Mouse (Mus musculus) lung, embryonic 14.5 days (tissue): ENCODE data around the gene Col25a1. TPM values are rescaled to one million over a fixed set of nuclear protein-coding genes. Genes with fewer than 3 reads are reported as not detected.
A peak's percentile ranks its signal among the peaks of the same experiment; 100 is the strongest.

ENCODE experiments used
- ATAC-seq: fragments of 200-750 bp; cut with Nextera tagmentation; 2 replicates; pipeline ENCODE4 v1.8.0; 2017; ENCODE audit warnings: mild to moderate bottlenecking, moderate TSS enrichment, moderate library complexity; ENCODE audit not compliant: insufficient read depth
- DNase-seq: peaks from one replicate; pipeline ENCODE4 v3.0.0-alpha.2; 2015
- H3K27ac ChIP-seq: fragments of 300-500 bp; sonication (generic); 2 replicates; pipeline ENCODE4 v1.5.1; 2014; ENCODE audit warnings: low read depth, mild to moderate bottlenecking, moderate library complexity
- H3K27me3 ChIP-seq: fragments of 300-500 bp; sonication (generic); 2 replicates; pipeline ENCODE4 v1.6.1; 2014; ENCODE audit warnings: low read length, control low read depth; ENCODE audit not compliant: insufficient read depth
- H3K36me3 ChIP-seq: fragments of 300-500 bp; sonication (generic); 2 replicates; pipeline ENCODE4 v1.6.1; 2014; ENCODE audit warnings: control low read depth; ENCODE audit not compliant: insufficient read depth
- H3K4me1 ChIP-seq: fragments of 300-500 bp; sonication (generic); 2 replicates; pipeline ENCODE4 v1.6.1; 2014; ENCODE audit warnings: antibody characterized with exemption, control low read depth; ENCODE audit not compliant: insufficient read depth
- H3K4me2 ChIP-seq: fragments of 300-500 bp; sonication (generic); 2 replicates; pipeline ENCODE4 v1.6.1; 2014; ENCODE audit warnings: mild to moderate bottlenecking
- H3K4me3 ChIP-seq: fragments of 300-500 bp; sonication (generic); 2 replicates; pipeline ENCODE4 v1.5.1; 2014; ENCODE audit warnings: low read depth, low read length
- H3K9ac ChIP-seq: fragments of 300-500 bp; sonication (generic); 2 replicates; pipeline ENCODE4 v1.6.1; 2014
- H3K9me3 ChIP-seq: fragments of 300-500 bp; sonication (generic); 2 replicates; pipeline ENCODE4 v1.6.1; 2016; ENCODE audit warnings: low read depth, low read length, control low read depth
- CTCF ChIP-seq: IDR thresholded peaks from 2 replicates; pipeline ENCODE4 v1.5.1; 2016; ENCODE audit warnings: antibody characterized with exemption, low read depth
- WGBS: fragments of 180-500 bp; shearing (Covaris S2); extraction: QIAGEN DNeasy Blood & Tissue Kit; methylation state at CpG from one replicate; pipeline ENCODE4 v1.1.7; 2014; 5-methylcytosine and 5-hydroxymethylcytosine counted together
- polyA plus RNA-seq: library from polyadenylated mRNA; unstranded; fragments of >200 nt; fragmentation: Nextera tagmentation; extraction: Ambion mirVana; gene quantifications from 2 replicates; pipeline ENCODE4 v1.2.1, GENCODE M21; 2014

Col25a1 gene
- polyA plus RNA-seq, 1 experiment from 2014 or later: 17.0 TPM

- Histone ChIP-seq H3K9me3 (no peaks in the 10 kb centered on the region), H3K4me1 (peaks cover 13% of the 10 kb centered on the region), H3K36me3 (no peaks in the 10 kb centered on the region), H3K27ac (no peak overlapping the region), H3K4me3 (no peak overlapping the region), H3K4me2 (no peak overlapping the region), H3K27me3 (no peaks in the 10 kb centered on the region), H3K9ac (no peak overlapping the region)
- TF ChIP-seq CTCF: no peak
- ATAC-seq (peak; percentile 76; the same call in 1 of the 2 replicates), DNase-seq (peak; percentile 70)
- 33% methylated on average over 14 of the region's 14 CpGs for WGBS
Observed at GRCm38 (mm10) chr3:130310694-130311305, 179.5 kb downstream of the Col25a1 start.

DNA sequence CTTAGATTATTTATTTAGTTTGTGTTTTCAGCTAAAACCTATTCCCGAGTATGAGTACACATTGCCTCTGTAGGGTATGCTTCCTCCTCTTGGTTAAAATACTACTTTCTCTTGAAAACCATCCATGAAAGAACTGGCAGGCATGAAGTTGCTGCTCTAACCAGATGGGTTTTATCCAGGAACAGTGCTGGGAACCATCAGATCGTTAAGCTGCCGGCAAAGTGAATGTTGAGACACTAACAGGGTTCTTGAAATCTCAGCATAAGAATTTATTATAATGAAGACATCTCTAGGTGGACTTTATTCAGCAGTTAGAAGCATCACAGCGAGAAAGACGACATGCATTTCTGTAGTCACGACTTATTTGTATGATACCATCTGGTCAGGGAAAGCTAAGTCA lies 181.9 kb downstream of the Col25a1 start:
- H3K4me1 ChIP-seq: peaks cover 13% of the 10 kb centered on the region
- DNase-seq (peak; percentile 53), ATAC-seq (no peak)
- no peak overlapping the region for H3K27ac ChIP-seq
- H3K9me3 ChIP-seq: no peaks in the 10 kb centered on the region
- TF ChIP-seq CTCF: no peak
- no peaks in the 10 kb centered on the region for H3K27me3 ChIP-seq
- H3K4me2 ChIP-seq: no peak overlapping the region
- H3K4me3 ChIP-seq: no peak overlapping the region
- no peaks in the 10 kb centered on the region for H3K36me3 ChIP-seq
- H3K9ac ChIP-seq: no peak overlapping the region
- 53% methylated on average over 6 of the region's 6 CpGs for WGBS

DNA sequence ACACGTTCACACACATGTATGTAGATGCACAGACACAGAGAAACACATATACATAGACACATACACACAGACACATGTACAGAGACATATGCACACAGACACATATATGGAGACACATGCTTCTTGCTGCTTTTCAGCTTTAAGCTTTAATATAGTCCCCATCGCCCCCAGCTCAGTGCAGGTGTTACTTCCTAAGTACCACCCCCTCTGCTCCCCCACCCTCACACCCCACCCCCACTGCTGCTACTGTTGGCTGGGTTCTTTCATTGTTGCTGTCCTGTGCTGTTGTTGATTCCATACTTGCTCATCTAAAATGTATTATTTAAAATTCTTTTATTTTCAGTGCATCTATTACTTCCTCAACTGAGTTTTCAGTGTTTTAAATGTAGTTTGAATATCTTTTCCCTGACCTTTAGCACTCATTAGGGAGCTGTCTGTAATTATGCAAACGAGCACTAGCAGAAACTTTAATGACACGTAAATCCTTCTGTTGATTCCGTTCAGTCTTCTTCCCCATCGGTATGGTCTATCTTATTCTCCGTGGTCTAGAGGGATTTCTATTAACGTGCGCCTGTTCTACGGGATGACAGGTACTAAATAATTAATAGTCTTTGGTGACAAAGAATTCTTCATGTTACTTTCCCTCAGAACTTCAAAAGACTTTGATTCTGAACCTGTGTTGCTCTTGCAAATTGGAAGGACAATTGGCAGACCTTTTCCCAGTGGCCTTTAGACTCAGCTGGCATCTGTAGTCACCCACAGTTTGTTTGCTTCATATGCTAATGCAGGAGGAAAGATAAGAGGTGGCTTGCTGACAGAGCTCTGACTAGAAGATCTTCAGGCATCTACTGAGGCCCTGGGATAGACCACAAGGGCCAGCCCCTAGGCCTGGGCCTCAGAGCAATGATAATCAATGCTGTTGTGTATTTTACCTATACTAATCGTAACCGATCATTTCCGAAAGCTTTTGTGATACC lies 196.0 kb downstream of the Col25a1 start:
- no peak overlapping the region for H3K4me3 ChIP-seq
- no peak overlapping the region for H3K4me2 ChIP-seq
- no peak overlapping the region for H3K27ac ChIP-seq
- DNase-seq (no peak), ATAC-seq (no peak)
- H3K9ac ChIP-seq: no peak overlapping the region
- no peaks in the 10 kb centered on the region for H3K36me3 ChIP-seq
- H3K9me3 ChIP-seq: no peaks in the 10 kb centered on the region
- 76% methylated on average over 13 of the region's 13 CpGs for WGBS
- no peak for TF ChIP-seq CTCF
- no peaks in the 10 kb centered on the region for H3K27me3 ChIP-seq
- no peaks in the 10 kb centered on the region for H3K4me1 ChIP-seq

- no peak overlapping the region for H3K4me3 ChIP-seq
- no peaks in the 10 kb centered on the region for H3K36me3 ChIP-seq
- no peaks in the 10 kb centered on the region for H3K27me3 ChIP-seq
- H3K9ac ChIP-seq: no peak overlapping the region
- 76% methylated on average over 9 of the region's 9 CpGs for WGBS
- H3K27ac ChIP-seq: no peak overlapping the region
- H3K4me1 ChIP-seq: peaks cover 7% of the 10 kb centered on the region; the same call in 1 of the 2 replicates
- H3K9me3 ChIP-seq: no peaks in the 10 kb centered on the region
- H3K4me2 ChIP-seq: no peak overlapping the region
- TF ChIP-seq CTCF: no peak
- ATAC-seq (no peak), DNase-seq (no peak)
Observed at GRCm38 (mm10) chr3:130328909-130329308, 197.6 kb downstream of the Col25a1 start.

GRCm38 (mm10) chr3:130329833-130330555 lies 198.7 kb downstream of the Col25a1 start:
- H3K4me1 ChIP-seq: peaks cover 12% of the 10 kb centered on the region
- H3K9me3 ChIP-seq: no peaks in the 10 kb centered on the region
- no peak overlapping the region for H3K4me3 ChIP-seq
- H3K4me2 ChIP-seq: no peak overlapping the region
- no peaks in the 10 kb centered on the region for H3K27me3 ChIP-seq
- no peak overlapping the region for H3K27ac ChIP-seq
- 49% methylated on average over 9 of the region's 9 CpGs for WGBS
- DNase-seq (peak; percentile 78), ATAC-seq (peak; percentile 83)
- no peaks in the 10 kb centered on the region for H3K36me3 ChIP-seq
- no peak overlapping the region for H3K9ac ChIP-seq
- TF ChIP-seq CTCF: no peak

- Histone ChIP-seq H3K27ac (no peak overlapping the region), H3K9me3 (no peaks in the 10 kb centered on the region), H3K36me3 (no peaks in the 10 kb centered on the region), H3K4me3 (no peak overlapping the region), H3K4me2 (no peak overlapping the region), H3K27me3 (no peaks in the 10 kb centered on the region), H3K4me1 (peaks cover 12% of the 10 kb centered on the region), H3K9ac (no peak overlapping the region)
- peak; percentile 82 for DNase-seq
- 36% methylated on average over 3 of the region's 3 CpGs for WGBS
- peak; percentile 85 for ATAC-seq
- no peak for TF ChIP-seq CTCF
Observed at GRCm38 (mm10) chr3:130330556-130330950, 199.3 kb downstream of the Col25a1 start.
